Mouse (Mus musculus): ENCODE data around the gene Hip1. TPM values are rescaled to one million over a fixed set of nuclear protein-coding genes. Genes with fewer than 3 reads are reported as not detected.

Hip1 gene
- polyA plus RNA-seq (2014; fragmentation: Nextera tagmentation; extraction: Ambion mirVana): 32.7 and 37.3 TPM in 2 replicates

DNA sequence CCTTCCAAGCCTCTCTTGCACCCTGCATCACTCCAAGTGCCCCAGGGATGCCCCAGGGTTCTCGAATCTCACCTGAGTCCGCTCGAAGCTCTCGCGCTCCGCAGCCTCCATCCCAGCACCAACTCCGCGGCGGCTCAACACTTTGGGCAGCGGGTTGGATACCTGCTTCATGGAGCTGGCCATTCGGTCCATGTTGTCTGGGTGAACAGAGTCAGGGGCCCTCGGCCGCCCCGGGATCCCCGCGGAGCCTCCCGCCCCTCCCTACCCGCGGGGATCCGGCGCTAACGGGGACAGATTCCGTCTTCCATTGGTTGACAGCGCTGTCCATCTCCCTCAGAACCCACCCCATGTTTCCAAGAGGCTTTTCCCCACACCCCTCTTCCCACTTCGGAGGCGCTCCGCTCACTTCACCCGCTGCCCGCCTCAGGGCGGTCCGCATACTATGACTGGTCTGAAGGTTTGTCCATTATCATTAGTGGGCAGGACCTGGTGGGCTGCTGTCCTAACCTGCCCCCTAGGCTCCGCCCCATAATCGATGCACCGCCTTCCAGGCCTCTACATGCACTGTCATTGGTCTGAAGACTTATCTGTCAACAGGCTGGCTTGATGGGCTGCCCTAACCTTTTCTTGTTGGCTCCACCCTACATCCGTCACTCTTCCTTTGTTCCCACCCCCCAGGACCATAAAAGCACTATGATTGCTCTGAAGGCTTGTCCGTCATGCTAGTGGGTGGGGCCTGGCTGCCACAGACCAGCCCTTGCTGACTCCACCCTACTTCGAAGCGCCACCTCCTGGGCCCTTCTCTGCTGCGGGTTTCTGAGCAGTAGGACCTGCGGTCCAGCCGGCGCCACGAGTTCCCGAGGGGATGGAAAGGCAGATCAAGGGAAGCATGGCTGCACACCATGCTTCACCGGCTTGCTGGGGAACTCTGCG is at the start of gene Hip1:
Gene Hip1 (minus strand): TSS at position 256 of the 933 bp plus-strand sequence.
- Histone ChIP-seq H3K27ac (ENCODE audit: low read depth) (peak within 1 kb of the TSS; percentile 33; the same call in 1 of the 2 replicates), H3K36me3 (ENCODE audit: control insufficient read depth, insufficient read depth, low read length) (no peaks in the 10 kb centered on the region), H3K9me3 (ENCODE audit: control insufficient read depth, low read length) (no peaks in the 10 kb centered on the region), H3K4me3 (ENCODE audit: low read depth, low read length) (peak within 1 kb of the TSS; percentile 76), H3K9ac (ENCODE audit: low read length) (peak within 1 kb of the TSS; percentile 50), H3K4me1 (replicated peaks; ENCODE audit: control insufficient read depth, insufficient read depth, low read length) (0 out of 2 replicates have a peak, but pooled peaks cover 3% of the 10 kb centered on the region), H3K4me2 (ENCODE audit: low read length) (peak within 1 kb of the TSS; percentile 90), H3K27me3 (replicated peaks; ENCODE audit: control insufficient read depth, insufficient read depth, low read length) (no peaks in the 10 kb centered on the region)
- under 1% methylated on average over 46 of the region's 46 CpGs for WGBS
- ATAC-seq (replicated peaks; ENCODE audit: low FRiP score, low TSS enrichment, low read depth) (peak; percentile 100), DNase-seq (ENCODE audit: low spot score) (peak; percentile 99)

DNA sequence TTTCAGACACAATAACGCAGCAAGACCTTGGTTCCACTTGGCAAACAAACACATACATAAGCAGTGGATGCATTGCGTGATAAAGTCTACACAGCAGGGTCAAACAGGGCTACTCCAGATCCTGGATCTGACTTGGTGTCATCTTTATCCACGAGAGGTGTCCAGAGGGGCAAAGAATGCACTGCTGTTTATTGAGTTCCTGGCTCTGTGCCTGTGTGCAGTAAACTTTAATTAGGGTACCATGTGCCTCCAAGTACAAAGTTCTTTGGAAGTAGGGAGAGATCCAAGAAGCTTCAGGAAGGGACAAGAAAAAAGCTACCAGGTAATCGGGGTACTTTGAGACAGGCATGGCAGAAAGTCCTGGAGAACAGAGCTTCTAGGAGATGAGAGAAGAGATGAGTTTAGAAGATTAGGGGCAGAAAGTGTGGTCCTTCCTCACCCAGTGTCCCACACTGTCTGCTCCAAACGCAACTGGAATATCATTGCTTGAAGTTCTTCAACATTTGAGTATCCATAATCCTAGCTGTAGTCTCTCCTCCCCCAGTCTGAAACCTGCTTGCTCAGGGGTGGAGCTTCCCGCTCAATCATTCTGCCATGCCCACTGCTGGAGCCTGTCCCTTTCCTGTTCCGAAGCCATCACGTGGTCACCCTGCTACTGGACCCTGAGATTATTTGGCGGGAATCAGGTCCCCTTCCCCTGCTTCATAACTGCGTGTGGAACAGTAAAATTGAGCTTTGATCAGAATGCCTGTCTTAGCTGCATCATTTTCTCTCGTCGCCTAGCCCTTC is 45.3 kb upstream of the Hip1 start:
- Histone ChIP-seq H3K4me2 (ENCODE audit: low read length) (no peak overlapping the region), H3K36me3 (ENCODE audit: control insufficient read depth, insufficient read depth, low read length) (no peaks in the 10 kb centered on the region), H3K27ac (ENCODE audit: low read depth) (no peak overlapping the region), H3K27me3 (replicated peaks; ENCODE audit: control insufficient read depth, insufficient read depth, low read length) (no peaks in the 10 kb centered on the region), H3K4me1 (replicated peaks; ENCODE audit: control insufficient read depth, insufficient read depth, low read length) (no peaks in the 10 kb centered on the region), H3K4me3 (ENCODE audit: low read depth, low read length) (no peak overlapping the region), H3K9me3 (ENCODE audit: control insufficient read depth, low read length) (peaks cover 2% of the 10 kb centered on the region; the same call in 1 of the 2 replicates), H3K9ac (ENCODE audit: low read length) (no peak overlapping the region)
- 87% methylated on average over 12 of the region's 12 CpGs for WGBS
- DNase-seq (ENCODE audit: low spot score) (no peak), ATAC-seq (replicated peaks; ENCODE audit: low FRiP score, low TSS enrichment, low read depth) (no peak)

GRCm38 (mm10) chr5:135587764-135588163 is 42.8 kb upstream of the Hip1 start:
- Histone ChIP-seq H3K9ac (ENCODE audit: low read length) (no peak overlapping the region), H3K9me3 (ENCODE audit: control insufficient read depth, low read length) (peaks cover 2% of the 10 kb centered on the region; the same call in 1 of the 2 replicates), H3K4me1 (replicated peaks; ENCODE audit: control insufficient read depth, insufficient read depth, low read length) (no peaks in the 10 kb centered on the region), H3K36me3 (ENCODE audit: control insufficient read depth, insufficient read depth, low read length) (no peaks in the 10 kb centered on the region), H3K27me3 (replicated peaks; ENCODE audit: control insufficient read depth, insufficient read depth, low read length) (no peaks in the 10 kb centered on the region), H3K27ac (ENCODE audit: low read depth) (no peak overlapping the region), H3K4me3 (ENCODE audit: low read depth, low read length) (no peak overlapping the region), H3K4me2 (ENCODE audit: low read length) (no peak overlapping the region)
- no peak for DNase-seq (ENCODE audit: low spot score)
- ATAC-seq (replicated peaks; ENCODE audit: low FRiP score, low TSS enrichment, low read depth): no peak
- 86% methylated on average over 4 of the region's 4 CpGs for WGBS

DNA sequence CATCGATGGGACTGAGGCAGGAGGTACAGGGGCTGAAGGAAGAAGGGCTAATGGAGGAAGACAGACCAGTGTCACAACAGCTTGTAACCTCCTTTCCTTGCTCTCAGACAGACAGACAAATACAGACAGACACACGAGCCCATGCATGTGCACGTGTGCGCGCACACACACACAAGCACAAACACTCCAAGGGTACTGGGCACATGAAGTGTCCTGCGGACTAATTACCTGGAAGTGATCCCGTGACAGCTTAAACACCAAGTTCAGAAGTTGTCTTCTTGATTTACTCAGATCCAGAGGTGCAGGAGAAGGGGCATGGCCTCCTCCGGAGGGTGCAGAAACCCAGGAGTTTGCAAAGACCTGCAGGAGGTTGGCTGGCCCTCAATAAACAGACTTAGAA is 40.8 kb upstream of the Hip1 start:
- H3K9me3 ChIP-seq (ENCODE audit: control insufficient read depth, low read length): no peaks in the 10 kb centered on the region; the same call in 1 of the 2 replicates
- H3K27ac ChIP-seq (ENCODE audit: low read depth): no peak overlapping the region
- H3K9ac ChIP-seq (ENCODE audit: low read length): no peak overlapping the region
- no peak for ATAC-seq (replicated peaks; ENCODE audit: low FRiP score, low TSS enrichment, low read depth)
- no peaks in the 10 kb centered on the region for H3K4me1 ChIP-seq (replicated peaks; ENCODE audit: control insufficient read depth, insufficient read depth, low read length)
- WGBS: 86% methylated on average over 8 of the region's 8 CpGs
- H3K27me3 ChIP-seq (replicated peaks; ENCODE audit: control insufficient read depth, insufficient read depth, low read length): no peaks in the 10 kb centered on the region
- no peak overlapping the region for H3K4me3 ChIP-seq (ENCODE audit: low read depth, low read length)
- H3K4me2 ChIP-seq (ENCODE audit: low read length): no peak overlapping the region
- DNase-seq (ENCODE audit: low spot score): no peak
- no peaks in the 10 kb centered on the region for H3K36me3 ChIP-seq (ENCODE audit: control insufficient read depth, insufficient read depth, low read length)

DNA sequence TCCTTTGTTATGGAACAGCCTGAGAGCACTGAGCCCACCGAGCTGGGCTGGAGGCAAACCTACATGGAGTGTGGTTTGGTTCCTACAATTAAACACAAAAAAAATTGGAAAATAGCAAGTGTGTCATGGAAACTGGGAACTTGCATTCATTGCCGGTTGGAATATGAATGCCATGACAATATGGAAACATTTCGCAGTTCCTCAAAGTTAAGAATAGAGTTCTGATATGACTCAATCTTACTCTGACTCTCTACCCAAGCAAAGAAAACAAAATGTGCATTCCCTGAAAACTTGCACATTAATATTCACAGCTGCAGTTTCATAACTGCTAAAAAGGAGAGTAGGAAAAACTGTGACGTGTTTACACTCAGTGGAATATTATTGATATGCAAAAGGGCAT is 37.4 kb upstream of the Hip1 start:
- Histone ChIP-seq H3K4me3 (ENCODE audit: low read depth, low read length) (no peak overlapping the region), H3K9me3 (ENCODE audit: control insufficient read depth, low read length) (no peaks in the 10 kb centered on the region), H3K36me3 (ENCODE audit: control insufficient read depth, insufficient read depth, low read length) (no peaks in the 10 kb centered on the region), H3K4me1 (replicated peaks; ENCODE audit: control insufficient read depth, insufficient read depth, low read length) (no peaks in the 10 kb centered on the region), H3K27ac (ENCODE audit: low read depth) (no peak overlapping the region), H3K9ac (ENCODE audit: low read length) (no peak overlapping the region), H3K4me2 (ENCODE audit: low read length) (no peak overlapping the region), H3K27me3 (replicated peaks; ENCODE audit: control insufficient read depth, insufficient read depth, low read length) (no peaks in the 10 kb centered on the region)
- 83% methylated on average over 4 of the region's 4 CpGs for WGBS
- ATAC-seq (replicated peaks; ENCODE audit: low FRiP score, low TSS enrichment, low read depth) (no peak), DNase-seq (ENCODE audit: low spot score) (no peak)

DNA sequence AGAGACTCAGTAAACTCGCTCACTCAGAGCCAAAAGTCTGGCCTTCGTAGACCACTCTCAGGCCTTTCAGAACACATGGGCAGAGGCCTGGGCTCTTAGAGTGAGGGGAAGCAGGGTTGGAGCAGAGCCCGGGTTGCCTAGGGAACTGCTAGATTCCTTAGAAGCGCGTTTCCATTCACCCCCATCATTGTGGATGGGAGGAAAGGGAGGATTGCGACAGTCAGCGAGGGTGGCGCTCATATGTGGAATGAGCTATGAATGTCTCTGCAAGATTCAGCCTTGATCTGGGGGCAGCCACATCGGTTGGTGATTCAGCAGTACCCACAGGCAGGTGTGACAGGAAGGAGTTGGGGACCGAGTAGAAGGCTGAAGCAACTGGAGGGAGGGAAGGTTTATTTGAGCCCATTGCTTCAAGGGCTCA is 34.4 kb upstream of the Hip1 start:
- 87% methylated on average over 10 of the region's 10 CpGs for WGBS
- ATAC-seq (replicated peaks; ENCODE audit: low FRiP score, low TSS enrichment, low read depth): no peak
- H3K27me3 ChIP-seq (replicated peaks; ENCODE audit: control insufficient read depth, insufficient read depth, low read length): no peaks in the 10 kb centered on the region
- H3K9ac ChIP-seq (ENCODE audit: low read length): no peak overlapping the region
- no peaks in the 10 kb centered on the region for H3K9me3 ChIP-seq (ENCODE audit: control insufficient read depth, low read length)
- no peaks in the 10 kb centered on the region for H3K4me1 ChIP-seq (replicated peaks; ENCODE audit: control insufficient read depth, insufficient read depth, low read length)
- H3K27ac ChIP-seq (ENCODE audit: low read depth): no peak overlapping the region
- no peak for DNase-seq (ENCODE audit: low spot score)
- no peak overlapping the region for H3K4me3 ChIP-seq (ENCODE audit: low read depth, low read length)
- no peak overlapping the region for H3K4me2 ChIP-seq (ENCODE audit: low read length)
- H3K36me3 ChIP-seq (ENCODE audit: control insufficient read depth, insufficient read depth, low read length): no peaks in the 10 kb centered on the region

DNA sequence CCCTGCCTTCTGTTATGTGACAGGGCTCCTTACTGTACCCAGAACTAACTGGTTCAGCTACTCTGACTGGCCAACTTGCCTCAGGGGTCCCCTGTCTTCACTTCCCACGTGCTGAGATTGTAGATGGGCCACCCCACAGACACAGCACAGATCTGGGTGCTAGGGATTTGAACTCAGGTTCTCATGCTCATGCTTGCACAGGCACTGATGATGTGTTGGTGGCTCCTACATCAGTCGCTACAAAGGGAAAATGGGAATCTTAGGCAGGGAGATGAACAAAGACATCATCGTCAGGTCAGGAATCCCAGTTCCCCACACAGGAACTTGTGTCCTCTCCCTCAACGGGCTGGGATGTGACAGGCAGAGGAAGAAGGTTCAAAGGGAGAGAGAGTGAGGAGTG is 31.1 kb upstream of the Hip1 start:
- 68% methylated on average over 4 of the region's 4 CpGs for WGBS
- no peaks in the 10 kb centered on the region for H3K27me3 ChIP-seq (replicated peaks; ENCODE audit: control insufficient read depth, insufficient read depth, low read length)
- no peak overlapping the region for H3K4me3 ChIP-seq (ENCODE audit: low read depth, low read length)
- H3K4me1 ChIP-seq (replicated peaks; ENCODE audit: control insufficient read depth, insufficient read depth, low read length): no peaks in the 10 kb centered on the region
- no peak overlapping the region for H3K4me2 ChIP-seq (ENCODE audit: low read length)
- no peaks in the 10 kb centered on the region for H3K36me3 ChIP-seq (ENCODE audit: control insufficient read depth, insufficient read depth, low read length)
- no peaks in the 10 kb centered on the region for H3K9me3 ChIP-seq (ENCODE audit: control insufficient read depth, low read length)
- ATAC-seq (replicated peaks; ENCODE audit: low FRiP score, low TSS enrichment, low read depth) (no peak), DNase-seq (ENCODE audit: low spot score) (no peak)
- no peak overlapping the region for H3K9ac ChIP-seq (ENCODE audit: low read length)
- H3K27ac ChIP-seq (ENCODE audit: low read depth): no peak overlapping the region

DNA sequence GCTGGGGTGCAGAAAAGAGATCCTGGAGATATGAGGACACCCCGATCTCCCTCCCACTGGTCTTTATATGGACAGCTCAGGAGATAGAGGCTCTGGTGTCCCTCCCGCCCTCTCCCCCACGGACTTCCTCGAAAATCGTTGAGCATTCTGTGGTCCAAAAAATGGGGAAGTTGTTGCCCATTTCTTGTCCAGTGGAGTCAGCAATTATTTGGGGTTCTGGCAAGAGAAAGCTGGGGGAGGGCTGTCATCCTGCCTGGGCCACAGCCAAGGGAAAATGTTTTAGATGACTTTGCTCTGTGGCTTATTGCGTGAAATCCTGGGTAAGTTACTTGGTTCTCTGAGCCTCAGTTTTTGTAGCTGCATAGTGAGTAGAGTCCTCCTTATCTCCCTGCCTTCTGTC is 28.1 kb upstream of the Hip1 start, which contains the start of gene Ccl24:
Gene Ccl24 (minus strand): TSS at position 44 of the 400 bp plus-strand sequence.
- Histone ChIP-seq H3K36me3 (ENCODE audit: control insufficient read depth, insufficient read depth, low read length) (no peaks in the 10 kb centered on the region), H3K4me2 (ENCODE audit: low read length) (no peak within 1 kb of the TSS), H3K27me3 (replicated peaks; ENCODE audit: control insufficient read depth, insufficient read depth, low read length) (no peaks in the 10 kb centered on the region), H3K27ac (ENCODE audit: low read depth) (no peak within 1 kb of the TSS), H3K4me3 (ENCODE audit: low read depth, low read length) (no peak within 1 kb of the TSS), H3K9ac (ENCODE audit: low read length) (no peak within 1 kb of the TSS), H3K9me3 (ENCODE audit: control insufficient read depth, low read length) (no peaks in the 10 kb centered on the region), H3K4me1 (replicated peaks; ENCODE audit: control insufficient read depth, insufficient read depth, low read length) (no peaks in the 10 kb centered on the region)
- 87% methylated on average over 6 of the region's 6 CpGs for WGBS
- DNase-seq (ENCODE audit: low spot score) (no peak), ATAC-seq (replicated peaks; ENCODE audit: low FRiP score, low TSS enrichment, low read depth) (no peak)
